Mouse (Mus musculus) lung, embryonic 14.5 days (tissue): Measurements from ENCODE around the gene Cpne9. TPM values are rescaled to one million over a fixed set of nuclear protein-coding genes. Genes with fewer than 3 reads are reported as not detected.

Experiments used
- ATAC-seq: fragments of 200-750 bp; cut with Nextera tagmentation; 2 replicates; pipeline ENCODE4 v1.8.0; 2017; ENCODE audit warnings: mild to moderate bottlenecking, moderate TSS enrichment, moderate library complexity; ENCODE audit not compliant: insufficient read depth
- DNase-seq: peaks from one replicate; pipeline ENCODE4 v3.0.0-alpha.2; 2015
- H3K27ac ChIP-seq: fragments of 300-500 bp; sonication (generic); 2 replicates; pipeline ENCODE4 v1.5.1; 2014; ENCODE audit warnings: low read depth, mild to moderate bottlenecking, moderate library complexity
- H3K27me3 ChIP-seq: fragments of 300-500 bp; sonication (generic); 2 replicates; pipeline ENCODE4 v1.6.1; 2014; ENCODE audit warnings: low read length, control low read depth; ENCODE audit not compliant: insufficient read depth
- H3K36me3 ChIP-seq: fragments of 300-500 bp; sonication (generic); 2 replicates; pipeline ENCODE4 v1.6.1; 2014; ENCODE audit warnings: control low read depth; ENCODE audit not compliant: insufficient read depth
- H3K4me1 ChIP-seq: fragments of 300-500 bp; sonication (generic); 2 replicates; pipeline ENCODE4 v1.6.1; 2014; ENCODE audit warnings: antibody characterized with exemption, control low read depth; ENCODE audit not compliant: insufficient read depth
- H3K4me2 ChIP-seq: fragments of 300-500 bp; sonication (generic); 2 replicates; pipeline ENCODE4 v1.6.1; 2014; ENCODE audit warnings: mild to moderate bottlenecking
- H3K4me3 ChIP-seq: fragments of 300-500 bp; sonication (generic); 2 replicates; pipeline ENCODE4 v1.5.1; 2014; ENCODE audit warnings: low read depth, low read length
- H3K9ac ChIP-seq: fragments of 300-500 bp; sonication (generic); 2 replicates; pipeline ENCODE4 v1.6.1; 2014
- H3K9me3 ChIP-seq: fragments of 300-500 bp; sonication (generic); 2 replicates; pipeline ENCODE4 v1.6.1; 2016; ENCODE audit warnings: low read depth, low read length, control low read depth
- CTCF ChIP-seq: IDR thresholded peaks from 2 replicates; pipeline ENCODE4 v1.5.1; 2016; ENCODE audit warnings: antibody characterized with exemption, low read depth
- WGBS: fragments of 180-500 bp; shearing (Covaris S2); extraction: QIAGEN DNeasy Blood & Tissue Kit; methylation state at CpG from one replicate; pipeline ENCODE4 v1.1.7; 2014; 5-methylcytosine and 5-hydroxymethylcytosine counted together
- polyA plus RNA-seq: library from polyadenylated mRNA; unstranded; fragments of >200 nt; fragmentation: Nextera tagmentation; extraction: Ambion mirVana; gene quantifications from 2 replicates; pipeline ENCODE4 v1.2.1, GENCODE M21; 2014

The Cpne9 gene
- polyA plus RNA-seq, 1 experiment from 2014 or later: not detected

GRCm38 (mm10) chr6:113306322-113306985, 24.3 kb downstream of the Cpne9 start:
- peaks cover 19% of the 10 kb centered on the region for H3K36me3 ChIP-seq
- peak overlapping the region; percentile 74 for H3K4me2 ChIP-seq
- WGBS: under 1% methylated on average over 50 of the region's 50 CpGs
- H3K4me3 ChIP-seq: peak overlapping the region; percentile 94
- DNase-seq: peak; percentile 99
- H3K9me3 ChIP-seq: no peaks in the 10 kb centered on the region
- H3K4me1 ChIP-seq: peaks cover 4% of the 10 kb centered on the region; the same call in 1 of the 2 replicates
- peak overlapping the region; percentile 97 for H3K9ac ChIP-seq
- TF ChIP-seq CTCF: peak; percentile 9; the same call in 1 of the 2 replicates
- H3K27ac ChIP-seq: peak overlapping the region; percentile 99
- H3K27me3 ChIP-seq: no peaks in the 10 kb centered on the region
- ATAC-seq: peak; percentile 99

GRCm38 (mm10) chr6:113306986-113307349, 24.9 kb downstream of the Cpne9 start, which contains the start of gene Brpf1:
Gene Brpf1, plus strand, starts transcription at chr6:113307137.
- Histone ChIP-seq H3K9me3 (no peaks in the 10 kb centered on the region), H3K4me1 (peaks cover 4% of the 10 kb centered on the region; the same call in 1 of the 2 replicates), H3K27ac (peak within 1 kb of the TSS; percentile 99), H3K4me3 (peak within 1 kb of the TSS; percentile 94), H3K9ac (peak within 1 kb of the TSS; percentile 97), H3K4me2 (peak within 1 kb of the TSS; percentile 74), H3K36me3 (peaks cover 21% of the 10 kb centered on the region), H3K27me3 (no peaks in the 10 kb centered on the region)
- 0 out of 2 replicates have a peak, but pooled peaks have one; percentile 1 for TF ChIP-seq CTCF
- under 1% methylated on average over 32 of the region's 32 CpGs for WGBS
- peak; percentile 60 for ATAC-seq
- DNase-seq: no peak

- peak overlapping the region; percentile 99 for H3K27ac ChIP-seq
- ATAC-seq (no peak), DNase-seq (peak; percentile 51)
- peaks cover 4% of the 10 kb centered on the region; the same call in 1 of the 2 replicates for H3K4me1 ChIP-seq
- H3K9me3 ChIP-seq: no peaks in the 10 kb centered on the region
- H3K9ac ChIP-seq: peak overlapping the region; percentile 97
- H3K36me3 ChIP-seq: peaks cover 27% of the 10 kb centered on the region
- H3K4me3 ChIP-seq: peak overlapping the region; percentile 94
- no peaks in the 10 kb centered on the region for H3K27me3 ChIP-seq
- no peak for TF ChIP-seq CTCF
- peak overlapping the region; percentile 74 for H3K4me2 ChIP-seq
- WGBS: under 1% methylated on average over 34 of the region's 34 CpGs
Measured at GRCm38 (mm10) chr6:113307481-113308121, 25.5 kb downstream of the Cpne9 start.

- peak overlapping the region; percentile 94 for H3K4me3 ChIP-seq
- WGBS: 32% methylated on average over 5 of the region's 5 CpGs
- H3K4me1 ChIP-seq: peaks cover 4% of the 10 kb centered on the region; the same call in 1 of the 2 replicates
- no peak for ATAC-seq
- peaks cover 33% of the 10 kb centered on the region for H3K36me3 ChIP-seq
- peak; percentile 47 for DNase-seq
- H3K27me3 ChIP-seq: no peaks in the 10 kb centered on the region
- peak overlapping the region; percentile 74 for H3K4me2 ChIP-seq
- H3K9ac ChIP-seq: peak overlapping the region; percentile 97
- H3K9me3 ChIP-seq: no peaks in the 10 kb centered on the region
- no peak; the same call in none of the 2 replicates for TF ChIP-seq CTCF
- H3K27ac ChIP-seq: no peak overlapping the region
Measured at GRCm38 (mm10) chr6:113308141-113308540, 26.0 kb downstream of the Cpne9 start.

- no peak for ATAC-seq
- no peak for TF ChIP-seq CTCF
- peaks cover 94% of the 10 kb centered on the region for H3K36me3 ChIP-seq
- no peaks in the 10 kb centered on the region for H3K27me3 ChIP-seq
- no peak overlapping the region for H3K9ac ChIP-seq
- H3K4me3 ChIP-seq: no peak overlapping the region
- 91% methylated on average over 3 of the region's 3 CpGs for WGBS
- no peak overlapping the region for H3K4me2 ChIP-seq
- no peak for DNase-seq
- H3K9me3 ChIP-seq: no peaks in the 10 kb centered on the region
- no peaks in the 10 kb centered on the region for H3K4me1 ChIP-seq
- no peak overlapping the region for H3K27ac ChIP-seq
Measured at GRCm38 (mm10) chr6:113315972-113316371, 33.9 kb downstream of the Cpne9 start.

GRCm38 (mm10) chr6:113326533-113327315, 44.6 kb downstream of the Cpne9 start, which contains the start of gene Ogg1:
Gene Ogg1, plus strand, starts transcription at chr6:113326972.
- Histone ChIP-seq H3K4me3 (peak within 1 kb of the TSS; percentile 62), H3K9me3 (no peaks in the 10 kb centered on the region), H3K27me3 (no peaks in the 10 kb centered on the region), H3K4me2 (peak within 1 kb of the TSS; percentile 91), H3K27ac (peak within 1 kb of the TSS; percentile 93), H3K36me3 (peaks cover 51% of the 10 kb centered on the region), H3K4me1 (no peaks in the 10 kb centered on the region), H3K9ac (peak within 1 kb of the TSS; percentile 70)
- DNase-seq (peak; percentile 99), ATAC-seq (peak; percentile 98)
- WGBS: under 1% methylated on average over 52 of the region's 52 CpGs
- no peak for TF ChIP-seq CTCF
